Mouse (Mus musculus) adrenal gland, postnatal 4 days (tissue): ENCODE results near the gene Slc35d1. TPM values are rescaled to one million over a fixed set of nuclear protein-coding genes. Genes with fewer than 3 reads are reported as not detected.
"Not testable (repeated sequence)": the region's sequence is repeated elsewhere in the genome, so short reads cannot be mapped to it uniquely, and the experiment has no call there.

Experiments used
- DNase-seq, 2 experiments: peaks; one replicate each; pipeline ENCODE4 v3.0.0; 2021 to 2022; ENCODE audit warnings: low spot score in 2 of 2, mixed read lengths in 2 of 2
- total RNA-seq, 2 experiments: library from RNA; stranded (reverse); gene quantifications; 2 replicates each; pipeline ENCODE4 v1.2.3; 2021

Slc35d1 gene
- total RNA-seq, 2 experiments from 2014 or later: 17.0 to 19.4 TPM

DNA sequence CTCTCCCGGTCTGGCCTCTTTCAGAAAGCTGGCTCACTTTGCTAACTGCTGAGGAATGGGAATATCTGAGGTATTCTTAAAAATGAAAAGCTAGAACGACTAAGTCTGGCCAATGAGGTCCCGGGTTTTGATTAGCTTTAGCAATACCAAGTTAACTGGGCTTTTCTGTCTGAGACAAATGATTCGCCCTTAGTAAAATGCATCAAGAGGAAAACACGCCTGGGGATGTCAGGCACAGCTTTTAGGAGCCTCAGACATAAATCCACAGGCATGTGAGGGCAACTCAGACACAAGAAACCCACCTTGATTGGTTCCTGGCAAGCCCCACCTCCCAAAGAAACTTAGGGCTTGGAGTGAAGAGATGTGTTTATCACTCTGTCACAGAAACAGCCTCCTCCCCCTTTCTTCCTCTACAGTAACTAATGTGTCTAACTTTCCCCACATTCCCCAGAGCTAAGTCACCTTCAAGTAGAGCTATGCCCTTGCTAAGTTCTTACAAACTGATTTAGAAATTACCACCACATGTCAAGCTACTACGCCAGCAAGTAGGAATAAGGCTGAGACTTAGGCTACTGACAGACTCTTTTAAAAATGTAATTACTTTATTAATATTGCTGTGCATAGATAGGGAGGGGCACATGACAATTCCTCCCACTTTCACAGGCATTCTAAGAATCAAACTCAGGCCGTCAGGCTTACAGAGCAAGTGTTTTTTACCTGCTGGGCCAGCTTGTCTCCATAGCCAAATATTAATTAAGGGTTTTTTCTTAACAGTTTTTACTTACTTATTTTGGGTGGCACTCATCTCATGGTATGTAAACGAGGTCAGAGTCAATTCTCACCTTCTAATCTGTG lies 26.0 kb downstream of the Slc35d1 start:
- DNase-seq: no peak

DNA sequence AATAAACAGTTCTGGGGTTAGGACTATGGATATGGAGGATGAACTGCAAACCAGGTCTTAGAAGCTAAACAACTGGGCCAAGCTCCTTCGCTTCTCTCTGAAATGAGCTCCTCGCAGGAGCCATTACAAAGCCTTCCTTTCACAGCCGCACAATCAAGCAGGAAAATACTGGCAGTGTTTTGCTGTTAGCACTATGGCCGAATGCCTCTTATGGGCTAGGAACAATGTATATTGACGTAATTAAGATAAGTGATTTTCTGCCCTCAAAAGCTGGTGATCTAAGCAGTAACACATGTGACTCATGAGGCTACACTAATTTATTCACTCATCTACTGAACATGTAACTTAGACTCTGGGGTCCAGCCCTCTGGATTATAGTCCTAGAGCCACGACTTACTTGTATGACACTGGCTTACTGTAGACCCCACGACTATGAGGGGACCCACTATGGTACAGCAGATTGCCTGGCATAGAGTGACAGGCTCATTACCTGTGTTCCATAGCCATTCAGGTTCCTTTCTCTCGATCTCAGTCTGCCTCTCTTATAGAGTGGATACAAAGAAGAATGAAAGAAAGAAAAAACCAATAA lies 34.6 kb downstream of the Slc35d1 start:
- DNase-seq: no peak

DNA sequence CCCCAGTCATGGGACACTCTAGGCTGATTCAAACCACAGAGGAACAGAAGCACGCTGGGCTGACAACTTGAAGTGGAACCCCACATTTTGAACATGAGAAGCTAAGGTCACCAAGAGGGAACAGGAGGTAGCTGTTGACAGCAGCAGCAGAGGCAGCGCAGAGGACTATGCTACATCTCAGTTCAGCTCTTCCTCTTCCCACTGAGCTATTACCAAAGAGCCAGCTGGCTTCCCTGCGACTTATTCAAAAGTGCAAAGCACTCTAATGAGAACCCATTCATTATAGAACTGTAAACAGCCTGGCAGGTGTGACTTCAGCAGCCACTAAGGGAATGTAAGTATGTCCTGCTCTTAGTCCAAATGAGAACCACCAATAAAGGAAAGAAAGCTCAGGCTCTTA lies 35.4 kb downstream of the Slc35d1 start:
- DNase-seq: no peak

DNA sequence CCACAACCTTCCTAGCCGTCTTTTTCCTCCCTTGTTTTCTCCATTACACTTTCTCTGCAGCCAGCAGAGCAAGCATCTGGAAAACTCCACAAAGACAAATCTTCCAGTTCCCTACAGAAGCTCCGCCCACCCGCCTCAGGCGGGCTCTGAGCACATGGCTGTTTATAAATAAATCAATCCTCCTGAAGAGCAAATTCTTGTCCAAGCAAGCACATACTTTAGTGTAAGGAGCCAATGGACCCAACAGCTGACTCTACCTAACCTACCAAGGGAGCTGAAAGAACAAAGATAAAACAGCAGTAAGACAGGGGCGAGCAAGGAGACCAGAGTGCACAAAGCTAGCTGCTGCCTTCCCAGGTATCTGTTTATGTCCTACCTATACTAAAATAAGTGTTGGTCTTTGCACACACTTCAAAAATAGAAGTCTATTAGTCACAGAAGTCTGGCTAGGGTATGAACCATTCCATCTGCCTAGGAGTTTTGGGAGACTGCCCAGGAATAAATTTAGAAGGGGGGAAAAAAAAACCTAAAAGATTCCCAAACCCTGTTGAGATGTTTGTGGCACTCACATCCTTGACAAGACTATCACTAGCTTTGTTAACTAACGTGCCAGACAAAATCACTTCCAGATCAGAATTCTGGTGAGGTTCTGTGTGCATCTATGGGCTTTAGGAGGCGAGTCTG lies 36.2 kb downstream of the Slc35d1 start:
- DNase-seq: no peak

DNA sequence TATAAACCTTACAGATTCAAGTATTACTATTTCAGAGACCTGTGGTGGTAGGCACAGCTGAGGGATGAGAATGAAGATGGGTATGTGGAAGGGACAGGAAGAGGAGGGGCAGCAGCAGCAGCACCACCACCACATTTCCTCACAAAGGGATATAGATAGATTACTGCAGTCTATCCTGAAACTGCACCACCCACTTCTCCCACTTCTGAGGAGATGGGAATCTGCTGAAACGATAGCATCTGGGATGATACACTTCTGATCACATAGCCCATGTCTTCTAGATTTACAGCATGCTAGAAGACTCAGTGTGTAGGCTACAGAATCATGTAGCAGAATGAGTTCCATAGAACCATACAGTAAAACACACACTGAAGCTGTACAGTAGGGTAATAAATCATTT lies 37.3 kb downstream of the Slc35d1 start:
- no peak for DNase-seq

DNA sequence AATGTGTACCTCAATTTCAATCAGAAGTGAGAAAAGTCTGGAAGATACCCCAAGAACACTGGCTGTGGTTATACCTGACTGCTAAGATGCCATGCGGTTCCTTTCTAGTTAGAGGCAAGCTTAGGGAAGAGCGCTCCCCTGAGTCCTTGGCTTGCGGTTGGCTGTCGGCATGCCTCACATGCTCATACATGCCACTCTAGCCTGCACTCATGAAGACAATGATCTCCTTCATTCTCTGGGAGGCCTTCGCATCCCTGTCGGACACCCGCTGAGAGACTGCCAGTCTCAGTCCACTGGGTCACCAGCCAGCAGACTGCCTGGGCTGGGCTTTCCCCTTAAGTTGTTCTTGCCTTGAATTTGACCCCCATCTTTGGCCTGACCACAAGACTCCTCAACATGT lies 41.0 kb downstream of the Slc35d1 start:
- DNase-seq: no peak

DNA sequence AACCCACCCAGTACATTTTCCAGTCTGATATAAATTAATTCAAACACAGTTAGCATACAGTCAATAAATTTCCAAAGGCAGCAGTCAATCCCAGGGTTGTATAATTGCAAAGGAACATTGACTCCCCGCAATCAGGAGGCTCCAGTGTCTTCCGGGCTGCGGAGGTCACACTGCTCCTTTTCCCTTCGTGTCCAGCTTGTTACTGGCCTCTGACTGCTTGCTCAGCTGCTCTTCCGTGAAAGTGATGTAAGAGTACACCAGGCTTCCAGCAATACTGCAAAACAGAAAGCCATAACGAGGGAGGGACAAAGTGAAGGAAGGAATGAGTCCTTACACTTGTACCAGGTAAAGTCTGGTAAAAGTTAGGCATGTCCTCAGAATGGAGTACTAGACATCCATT lies 41.5 kb downstream of the Slc35d1 start:
- DNase-seq: no peak

DNA sequence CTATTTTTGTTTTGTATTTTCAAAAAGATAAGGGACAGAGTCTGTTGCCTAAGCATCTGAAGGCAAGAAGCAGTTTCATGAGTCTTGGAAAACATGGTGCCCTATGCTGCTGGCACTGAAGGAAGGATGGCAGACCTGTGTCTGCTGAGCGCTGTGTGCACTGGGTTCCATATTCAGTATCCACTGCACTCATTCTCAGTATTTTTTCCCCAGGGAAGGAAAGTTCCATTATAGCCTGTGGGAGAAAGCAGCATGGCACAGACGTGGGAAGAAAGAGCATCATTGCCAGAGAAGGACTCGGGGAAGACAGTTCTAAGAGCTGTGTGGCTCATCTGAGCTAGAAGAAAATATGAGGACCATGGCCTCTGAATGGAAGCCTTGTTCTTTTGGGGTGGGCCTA lies 43.7 kb downstream of the Slc35d1 start:
- DNase-seq: no peak

DNA sequence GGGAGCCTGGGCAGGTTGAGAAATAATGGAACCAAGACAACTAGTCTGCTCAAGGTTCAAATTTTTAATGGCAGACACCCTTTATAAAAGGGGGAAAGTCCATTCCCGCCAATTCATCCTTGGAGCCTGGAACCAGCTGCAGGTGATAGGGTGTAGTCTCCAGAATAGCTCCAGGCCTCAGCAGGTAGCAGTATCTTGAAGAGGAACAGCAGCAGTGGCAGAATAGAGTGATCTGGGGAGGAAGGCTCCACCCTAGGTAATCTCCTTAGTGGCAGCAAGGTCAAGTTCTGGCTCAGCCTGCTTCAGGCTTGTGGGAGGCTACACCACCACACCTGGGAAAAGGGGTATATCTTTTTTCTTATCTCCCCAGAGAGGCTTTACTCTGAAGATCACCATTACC lies 48.8 kb downstream of the Slc35d1 start:
- DNase-seq: not testable (repeated sequence)

DNA sequence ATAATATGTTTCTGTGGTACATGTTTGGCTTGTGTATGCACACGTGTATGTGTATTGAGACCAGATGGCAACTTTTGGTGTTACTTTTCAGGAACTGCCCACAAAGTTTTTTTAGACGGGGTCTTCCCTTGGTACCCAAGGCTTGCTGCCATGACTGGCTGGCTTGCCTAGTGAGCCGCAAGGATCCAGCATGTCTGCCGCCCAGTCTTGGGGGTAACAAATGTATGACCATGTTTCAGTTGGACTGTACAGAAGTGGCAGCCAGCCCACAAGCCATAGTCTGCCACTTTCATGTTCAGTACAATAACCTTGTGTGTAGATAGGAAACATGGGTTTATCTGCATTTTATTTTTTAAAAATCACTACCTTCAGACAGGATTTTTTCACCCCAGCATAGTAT lies 56.2 kb downstream of the Slc35d1 start:
- no peak for DNase-seq

DNA sequence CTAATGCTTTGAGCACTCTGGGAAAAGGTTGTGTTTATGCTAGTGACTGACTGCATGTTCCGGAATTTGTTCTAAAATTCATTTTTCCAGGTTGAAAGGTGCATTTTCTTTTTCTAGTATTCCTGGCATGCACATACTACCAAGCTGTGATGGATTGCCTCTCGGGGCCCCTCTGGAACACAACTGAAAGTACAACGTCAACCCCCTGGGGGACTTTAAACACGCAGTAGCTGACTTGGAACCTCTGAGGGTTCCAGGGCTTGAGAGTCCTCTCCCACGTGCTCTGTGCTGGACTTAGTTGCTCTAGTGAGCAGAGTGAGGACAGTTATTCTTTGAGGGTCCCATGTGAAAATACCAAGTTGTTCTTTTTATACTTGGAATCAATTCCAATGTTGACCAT lies 63.0 kb downstream of the Slc35d1 start:
- no peak for DNase-seq

DNA sequence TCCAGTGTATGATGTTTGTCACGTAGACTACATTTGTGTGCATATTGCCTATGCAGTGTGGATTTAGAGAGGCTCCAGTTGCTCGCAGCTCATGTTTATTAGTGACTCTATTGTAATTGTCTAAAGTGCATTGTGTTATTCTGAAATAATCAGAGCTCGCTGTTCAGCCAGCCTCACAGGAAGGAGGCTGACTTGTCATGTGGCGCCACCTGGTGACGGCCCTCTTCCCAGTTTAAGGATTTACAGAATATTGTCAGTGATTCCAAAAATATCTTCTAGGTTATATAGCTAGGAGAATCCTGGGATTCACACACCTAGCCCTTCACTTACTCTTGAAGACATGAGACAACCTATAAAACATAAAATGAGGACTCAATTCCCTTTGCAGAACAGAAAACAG lies 68.6 kb downstream of the Slc35d1 start:
- DNase-seq: peak; percentile 44 to 53

DNA sequence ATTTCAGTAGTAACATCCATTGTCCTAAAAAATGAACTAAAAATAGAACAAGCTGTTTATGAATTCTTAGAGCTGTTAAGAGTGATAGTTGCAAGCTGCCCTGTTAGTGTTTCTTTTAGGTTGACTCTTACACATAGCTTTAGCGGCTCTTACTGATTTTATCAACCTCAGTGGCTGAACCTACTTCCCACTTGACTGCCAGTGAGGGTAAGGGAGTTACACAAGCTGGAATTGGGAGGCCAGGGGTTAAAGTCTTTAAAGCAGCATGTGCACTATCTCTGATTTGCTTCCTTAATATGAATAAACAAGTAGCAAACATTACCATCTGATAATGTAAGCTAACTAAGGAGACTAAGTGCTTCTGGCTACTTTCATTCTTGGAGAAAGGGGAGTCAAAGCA lies 78.0 kb downstream of the Slc35d1 start:
- no peak for DNase-seq

DNA sequence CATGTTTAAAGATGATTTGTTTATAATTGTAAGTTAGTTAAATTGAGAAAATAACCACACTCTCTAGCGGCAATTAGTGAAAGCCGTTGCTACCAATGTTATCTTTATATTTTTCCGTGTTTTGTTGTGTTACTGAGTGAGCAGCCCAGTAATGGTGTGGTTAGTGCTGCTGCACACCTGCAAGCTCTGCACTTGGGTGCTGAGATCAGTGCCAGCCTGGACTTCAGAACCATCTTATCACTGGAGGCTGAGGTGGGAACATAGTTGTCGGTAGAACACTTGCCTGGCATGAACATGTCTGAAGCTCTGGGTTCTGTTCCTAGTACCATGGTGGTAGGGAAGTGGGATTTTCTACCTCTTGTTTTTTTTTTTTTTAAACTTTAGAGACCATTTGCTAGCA lies 88.4 kb downstream of the Slc35d1 start:
- DNase-seq: no peak

DNA sequence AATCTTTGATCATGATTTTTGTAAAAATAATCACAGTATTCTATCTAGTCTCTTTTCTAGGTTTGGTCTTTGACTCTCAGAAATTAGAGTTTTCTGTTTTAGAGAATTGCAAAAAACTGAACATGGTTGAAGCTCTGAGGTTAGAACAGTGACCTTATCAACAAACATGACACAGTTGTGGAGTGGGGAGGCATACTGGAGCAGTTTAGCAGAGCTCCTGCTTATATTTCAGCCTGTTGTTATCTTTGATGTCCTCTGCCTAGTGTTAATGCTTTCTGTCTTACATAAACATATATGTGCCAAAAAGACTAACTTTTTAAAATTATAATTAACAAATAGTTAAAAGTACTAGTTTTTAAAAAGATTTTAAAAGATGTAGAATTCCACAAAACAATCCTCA lies 91.4 kb downstream of the Slc35d1 start:
- no peak for DNase-seq

DNA sequence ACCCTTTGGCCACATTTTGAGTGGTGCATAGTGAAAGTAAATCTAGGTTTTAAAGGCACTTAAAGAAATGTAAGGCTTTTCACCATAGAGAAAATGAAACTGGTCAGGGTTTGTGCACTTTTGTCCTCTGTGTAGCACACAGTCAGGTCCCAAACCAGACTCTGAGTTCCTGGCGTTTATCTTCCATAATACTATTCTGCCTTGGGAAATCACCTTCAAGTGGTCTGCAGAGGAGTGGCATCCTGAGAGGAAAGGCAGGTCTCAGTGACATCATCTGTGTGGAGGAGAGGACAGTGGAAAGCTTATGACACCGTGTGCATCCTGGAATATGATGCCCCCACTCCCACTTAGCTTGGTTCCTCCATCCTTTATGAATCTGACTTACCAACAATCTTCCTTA lies 91.9 kb downstream of the Slc35d1 start:
- DNase-seq: no peak

DNA sequence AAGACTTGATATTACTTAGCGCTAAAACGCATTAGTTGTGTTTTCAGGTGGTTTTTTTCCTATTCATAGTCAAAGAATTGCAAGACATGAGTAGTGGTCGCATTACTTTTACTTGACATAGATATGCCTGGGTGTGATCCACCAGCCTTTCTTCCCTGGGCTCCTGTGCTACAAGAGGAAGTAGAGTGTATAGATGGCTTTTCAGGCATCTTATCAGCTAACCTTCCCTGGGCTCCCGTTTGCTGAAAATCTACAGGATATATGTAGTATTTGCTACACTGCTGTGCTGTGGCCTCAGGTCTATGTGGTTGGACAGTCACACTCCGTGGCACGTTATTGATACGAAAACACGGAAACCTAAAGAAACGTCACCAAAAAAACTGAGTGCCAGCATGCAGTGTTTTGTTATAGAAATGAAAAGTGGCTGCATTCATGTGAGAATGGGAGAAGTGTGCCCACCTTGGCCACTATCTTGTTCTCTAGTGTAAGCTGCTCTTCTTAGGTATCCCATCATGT lies 94.0 kb downstream of the Slc35d1 start:
- no peak for DNase-seq

Other genes with a start within 250 kb of the Slc35d1 start
- not detected for gene Tctex1d1, start 236.6 kb downstream of the Slc35d1 start, total RNA-seq
- gene Insl5, start 188.3 kb downstream of the Slc35d1 start, total RNA-seq: not detected
- 10 to 100 TPM; 79.9 to 82.0 TPM for gene Mier1, start 100.8 kb downstream of the Slc35d1 start, total RNA-seq
- gene Wdr78, start 100.6 kb downstream of the Slc35d1 start, total RNA-seq: 1 to 10 TPM; 3.3 to 5.3 TPM
- not detected for gene 4921539E11Rik, start 75.7 kb upstream of the Slc35d1 start, total RNA-seq
- 10 to 100 TPM; 14.1 to 17.3 TPM for gene Oma1, start 98.6 kb upstream of the Slc35d1 start, total RNA-seq